Mouse (Mus musculus) liver, adult 2 months (tissue): ENCODE data around the gene Padi2.

Source experiments
- CTCF ChIP-seq: fragments of 200-500 bp; IDR thresholded peaks from 2 replicates; pipeline ENCODE4 v1.5.1; 2011; ENCODE audit warnings: low read depth, low read length, control low read depth
- POLR2A ChIP-seq: fragments of 200-500 bp; IDR thresholded peaks from 2 replicates; pipeline ENCODE4 v1.6.1; 2011; ENCODE audit warnings: low read length, control low read depth; ENCODE audit not compliant: insufficient read depth; ENCODE audit errors: extremely low read depth

- TF ChIP-seq POLR2A (no peak), CTCF (no peak)
Observed at GRCm38 (mm10) chr4:140963941-140964597, 57.9 kb downstream of the Padi2 start.
